Mouse (Mus musculus) kidney, postnatal 10 days (tissue): ENCODE measurements at regions not wholly inside any gene's neighbourhood (a gene's known extent, or its start where the extent isn't known, plus 50 kb on each side); places are given as distances from the start of the nearest gene placed in this dataset.

Experiments used
- DNase-seq: peaks from one replicate; pipeline ENCODE4 v3.0.0; 2021; ENCODE audit warnings: mixed read lengths

DNA sequence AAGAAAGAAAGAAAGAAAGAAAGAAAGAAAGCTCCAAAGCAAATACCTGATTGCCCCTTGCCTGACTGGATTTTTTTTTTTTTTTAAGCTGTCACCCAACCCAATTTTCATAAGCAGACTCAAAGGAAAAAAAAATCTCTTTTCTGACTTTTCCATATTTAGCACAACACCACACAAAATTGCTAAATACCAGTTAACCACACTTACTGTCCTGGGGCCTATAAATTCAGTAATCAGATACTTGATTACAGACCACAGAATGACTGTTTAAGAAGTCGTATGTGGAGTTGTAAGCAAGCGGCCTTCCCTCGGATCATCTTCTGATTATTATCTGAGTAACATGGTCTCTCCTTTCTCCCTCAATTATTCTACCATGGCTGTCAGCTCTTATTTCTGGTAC is 263.3 kb upstream of the Gm15217 start:
- DNase-seq: no peak

DNA sequence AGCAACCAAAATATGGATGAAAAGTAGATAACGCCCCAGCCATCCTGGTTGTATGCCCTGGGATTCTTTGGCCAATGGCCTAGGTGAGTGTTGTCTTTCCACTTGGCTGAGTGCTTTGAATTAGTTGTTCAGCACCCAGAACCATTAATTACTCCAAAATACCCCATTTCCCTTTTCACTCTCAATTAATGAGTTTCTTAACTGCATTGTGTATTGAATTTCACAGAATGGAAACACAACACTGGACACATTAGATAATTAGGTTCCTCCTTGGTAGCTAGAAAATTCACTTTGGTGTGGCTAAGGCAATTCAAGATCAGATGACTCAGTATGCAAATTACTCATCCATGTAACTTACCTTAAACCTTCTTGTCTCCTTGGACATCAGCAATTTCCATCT is 252.7 kb upstream of the Gm15217 start:
- DNase-seq: no peak

DNA sequence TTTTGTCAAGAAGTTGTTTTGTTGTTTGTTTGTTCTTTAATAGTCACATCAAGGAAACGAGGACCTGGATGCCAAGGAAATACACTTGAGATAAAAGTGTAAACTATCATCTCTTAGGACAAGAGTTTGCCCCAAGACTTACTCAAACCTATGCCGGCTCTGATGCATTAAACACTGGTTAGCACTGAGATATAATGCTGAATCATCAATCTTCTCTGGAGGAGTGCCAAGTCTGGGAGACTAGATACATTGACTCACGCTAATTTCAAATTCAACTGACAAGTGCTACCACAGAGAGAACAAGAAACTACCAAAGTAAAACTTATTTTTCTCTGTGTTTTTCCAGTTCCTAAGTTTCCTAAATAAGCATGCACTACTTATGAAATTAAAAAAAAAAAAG is 249.5 kb upstream of the Gm15217 start:
- no peak for DNase-seq

DNA sequence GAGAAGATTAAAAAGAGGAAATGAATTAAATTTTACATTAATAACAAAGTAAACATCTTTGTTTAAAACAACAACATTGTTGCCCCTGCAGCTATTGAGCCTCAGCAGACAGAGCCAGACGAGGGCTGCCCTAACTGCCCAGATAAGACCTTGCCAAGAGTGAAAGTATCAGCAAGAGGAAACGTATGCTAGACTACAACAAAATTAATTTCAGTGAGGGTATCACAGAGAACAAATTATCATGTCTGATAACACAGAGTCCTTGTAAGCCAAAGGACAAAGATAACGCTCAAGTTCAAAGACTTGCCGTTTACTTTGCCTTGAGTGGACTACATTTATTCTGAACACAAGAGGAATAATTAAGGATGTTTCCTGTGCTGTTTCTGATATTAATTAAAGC is 235.0 kb upstream of the Gm15217 start:
- DNase-seq: no peak

DNA sequence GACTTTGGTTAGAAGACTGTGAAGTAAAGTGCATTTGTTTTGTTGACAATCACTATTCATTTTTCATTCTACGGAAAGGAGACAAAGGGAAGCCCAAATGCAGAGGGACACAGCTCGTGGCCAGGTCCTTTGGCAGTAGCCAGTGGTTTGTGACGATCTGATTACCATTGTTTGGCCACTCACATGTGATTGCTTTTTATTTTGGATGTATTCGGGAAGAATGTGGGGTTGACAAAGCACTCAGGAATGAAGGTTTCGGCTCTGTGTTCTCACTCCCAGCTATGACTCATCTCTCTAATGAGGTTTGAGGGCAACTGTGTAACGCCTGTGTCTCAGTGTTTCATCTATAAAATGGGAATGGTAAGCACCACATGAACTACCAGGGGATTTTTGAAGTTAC is 234.5 kb upstream of the Gm15217 start:
- DNase-seq: no peak

DNA sequence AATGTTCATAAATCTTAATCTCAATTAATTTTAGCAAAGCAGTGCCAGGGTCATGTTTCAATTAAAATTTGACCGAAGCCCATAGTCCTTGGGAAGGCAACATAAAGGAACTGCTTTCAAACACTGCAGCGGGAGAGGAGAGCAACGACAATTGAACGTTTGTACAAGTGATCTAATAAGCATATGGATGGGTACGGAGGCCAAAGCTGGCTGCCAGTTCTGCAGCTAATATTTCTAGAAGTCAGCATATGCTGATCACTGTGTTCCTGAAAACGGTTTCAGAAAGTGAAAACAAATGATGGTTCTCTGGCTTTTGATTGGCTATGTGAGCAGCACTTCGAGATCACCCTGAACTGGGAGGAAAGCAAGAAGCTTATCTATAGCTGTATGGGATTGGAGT is 233.6 kb upstream of the Gm15217 start:
- no peak for DNase-seq

DNA sequence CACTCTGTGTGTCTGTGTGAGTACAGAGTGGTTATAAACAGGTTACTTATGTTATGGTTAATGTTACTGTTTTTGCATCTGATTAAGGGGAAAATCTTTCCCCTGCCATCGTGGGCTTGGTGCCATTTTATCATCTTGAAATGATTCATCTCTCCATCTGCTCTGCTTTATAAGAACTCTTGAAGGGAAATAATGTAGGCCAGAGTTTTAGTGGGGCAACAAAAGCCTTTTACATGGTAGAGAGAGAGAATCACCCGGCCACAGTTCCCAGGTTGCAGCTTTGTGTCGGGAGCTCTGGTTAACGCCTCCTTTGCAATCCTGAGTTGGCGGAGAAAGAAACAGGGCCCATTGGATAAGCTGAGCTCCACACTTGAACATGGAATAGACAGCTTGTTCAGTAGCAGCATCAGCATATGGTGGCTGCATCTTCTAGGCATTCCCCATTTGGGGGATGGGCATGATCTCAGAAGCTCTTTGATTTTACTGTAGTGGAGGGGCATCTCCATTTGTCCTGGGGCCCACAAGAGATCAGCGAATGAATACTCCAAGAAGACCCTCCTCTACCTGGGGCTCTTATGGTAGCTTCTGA is 230.0 kb upstream of the Gm15217 start:
- DNase-seq: no peak

DNA sequence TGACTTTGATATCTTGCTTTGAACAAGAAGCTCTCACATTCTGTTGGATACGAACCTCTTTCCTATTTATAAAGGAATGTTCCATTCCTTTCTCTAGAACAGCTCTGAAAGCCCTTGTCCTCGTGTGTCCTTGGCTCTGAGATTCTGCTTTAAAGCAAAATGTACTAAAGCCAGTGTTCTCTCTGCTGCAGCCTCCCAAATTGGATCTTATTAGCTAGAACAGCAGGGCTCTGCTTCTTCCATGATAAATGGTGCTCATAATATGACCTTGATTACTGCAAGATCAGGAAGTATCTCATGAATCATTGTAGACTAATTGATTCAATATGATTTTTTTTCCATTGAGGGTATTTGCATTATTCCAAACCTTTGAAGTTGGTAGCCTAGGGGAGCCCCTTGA is 220.5 kb upstream of the Gm15217 start:
- no peak for DNase-seq

DNA sequence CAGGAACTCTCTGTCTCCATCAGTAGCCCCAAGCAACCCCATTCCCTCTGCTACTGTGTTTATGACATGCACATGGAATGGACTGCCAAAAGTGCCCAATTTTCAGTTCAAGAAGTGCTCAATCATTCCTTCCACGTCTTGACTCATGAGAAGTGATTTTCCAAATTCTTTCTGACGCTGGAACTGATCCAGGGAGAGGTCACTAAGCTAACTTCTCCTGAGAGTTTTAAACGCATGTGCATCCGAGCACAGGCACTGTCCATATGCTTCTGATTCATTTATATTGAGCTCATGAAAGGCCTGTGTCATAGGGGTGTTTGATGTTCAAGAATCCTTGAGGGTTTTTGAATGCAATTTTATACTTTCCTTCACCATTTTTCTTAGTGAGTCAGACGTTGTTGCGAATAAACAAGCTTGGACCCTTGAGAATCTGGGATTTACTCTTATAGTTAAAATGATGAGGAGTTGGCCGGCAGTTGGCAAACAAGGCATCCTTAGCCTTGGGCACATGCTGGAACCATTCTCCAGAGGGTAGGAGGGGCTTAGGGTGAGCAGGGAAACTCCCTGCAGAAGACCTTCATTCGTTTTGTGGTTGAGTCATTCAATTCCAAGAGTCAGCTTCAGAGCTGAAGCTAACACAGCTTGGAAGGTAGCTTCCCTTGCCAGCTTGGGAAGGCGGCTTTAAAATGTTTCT is 206.9 kb upstream of the Gm15217 start:
- DNase-seq: no peak

DNA sequence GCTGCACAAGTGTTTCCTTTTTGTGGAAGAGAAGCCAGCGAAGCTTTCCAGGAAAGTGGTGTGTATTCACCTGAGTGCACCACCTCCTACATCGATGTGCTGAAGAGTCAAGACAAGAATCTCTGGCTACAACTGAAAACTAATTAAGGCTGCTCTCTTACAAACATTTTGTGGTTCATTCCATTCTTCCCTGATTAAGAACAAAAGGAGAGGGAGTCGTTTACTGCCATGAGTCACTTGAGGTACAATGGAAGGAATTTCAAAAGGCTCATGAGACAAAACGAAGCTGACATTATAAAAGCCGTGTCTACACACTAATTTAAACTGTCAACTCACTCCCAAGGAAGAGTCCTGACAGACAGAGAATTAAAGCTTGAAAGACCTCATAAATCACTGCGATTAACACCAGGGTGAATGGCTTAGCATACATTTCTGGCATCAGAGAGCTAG is 206.3 kb upstream of the Gm15217 start:
- DNase-seq: no peak

DNA sequence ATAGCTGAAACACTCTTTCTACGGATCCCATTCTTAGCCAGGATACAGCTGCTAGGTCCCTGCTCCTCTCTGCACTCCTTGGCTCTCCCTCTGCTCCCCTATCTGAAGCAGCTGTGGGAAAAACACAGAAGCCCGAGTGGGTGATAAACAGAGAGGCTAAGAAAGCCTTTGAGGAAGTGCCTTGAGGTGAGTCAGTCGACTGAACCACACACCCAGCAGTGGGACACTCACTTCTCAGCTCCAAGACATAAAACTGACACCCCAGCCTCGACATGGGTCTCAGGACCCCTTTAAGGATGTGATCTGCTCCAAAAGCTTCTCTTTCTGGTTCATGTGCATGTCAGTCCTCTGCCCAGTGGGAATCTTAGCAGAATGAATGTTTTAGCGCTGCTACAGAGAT is 204.8 kb upstream of the Gm15217 start:
- DNase-seq: no peak

DNA sequence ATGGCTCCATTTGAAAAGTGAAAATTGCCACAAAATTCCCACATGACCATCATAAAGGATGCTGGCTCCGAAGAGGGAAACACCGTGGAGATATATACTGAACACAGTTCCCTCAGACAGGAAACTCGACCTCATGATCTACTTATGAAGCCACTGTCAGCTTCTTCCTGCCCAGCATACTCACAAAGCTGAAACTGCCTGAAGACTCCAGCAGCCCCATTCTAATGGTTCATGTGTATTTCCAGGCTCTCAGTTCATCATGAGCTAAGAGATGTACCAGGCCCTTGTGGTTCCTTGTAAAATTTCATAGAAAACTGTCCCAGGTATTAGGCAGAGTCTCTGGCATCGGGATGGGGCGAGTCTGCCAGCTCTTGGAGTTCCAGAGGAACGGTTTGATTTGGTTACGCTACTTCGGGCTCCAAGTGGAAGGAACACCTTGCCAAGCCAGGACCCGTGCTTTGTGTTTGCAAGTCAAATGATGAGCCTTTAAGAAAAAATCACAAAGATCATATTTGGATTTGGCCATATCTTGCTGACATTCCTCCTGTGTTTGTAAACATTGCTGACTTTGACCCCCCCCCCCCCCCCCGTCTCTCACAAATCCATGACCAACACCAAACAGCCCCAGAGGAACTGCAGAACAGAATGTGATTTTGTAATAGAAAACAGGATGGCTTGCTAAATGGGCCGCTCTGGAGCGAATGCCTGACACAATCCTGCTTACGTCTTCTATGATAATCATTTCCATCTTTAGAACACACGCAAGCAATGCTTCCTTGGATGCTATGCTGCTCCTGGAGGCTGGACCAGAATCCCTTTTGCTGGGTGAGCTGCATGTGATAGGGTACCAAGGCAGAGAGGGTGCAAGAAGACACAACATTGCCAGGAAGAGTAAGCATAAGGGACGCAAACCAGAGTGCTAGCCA is 203.7 kb upstream of the Gm15217 start:
- no peak for DNase-seq

DNA sequence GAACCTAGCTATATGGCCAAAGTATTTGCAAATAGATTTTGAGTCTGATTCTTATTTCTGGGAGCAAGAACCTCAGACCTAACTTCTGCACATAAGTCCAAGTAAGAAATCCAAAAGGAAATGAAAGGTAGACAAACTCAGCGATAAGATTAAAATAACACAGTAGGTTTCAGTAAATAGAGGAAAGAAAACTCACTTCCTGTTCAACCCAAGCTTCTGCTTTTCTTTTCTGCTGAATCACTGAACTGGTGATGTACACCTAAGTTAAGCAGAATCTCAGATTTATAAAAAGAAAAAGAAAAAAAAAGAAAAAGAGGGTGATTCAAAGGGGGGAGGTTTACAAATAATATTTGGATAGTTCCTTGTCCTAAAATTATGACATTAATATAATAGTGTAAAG is 200.2 kb upstream of the Gm15217 start:
- no peak for DNase-seq

DNA sequence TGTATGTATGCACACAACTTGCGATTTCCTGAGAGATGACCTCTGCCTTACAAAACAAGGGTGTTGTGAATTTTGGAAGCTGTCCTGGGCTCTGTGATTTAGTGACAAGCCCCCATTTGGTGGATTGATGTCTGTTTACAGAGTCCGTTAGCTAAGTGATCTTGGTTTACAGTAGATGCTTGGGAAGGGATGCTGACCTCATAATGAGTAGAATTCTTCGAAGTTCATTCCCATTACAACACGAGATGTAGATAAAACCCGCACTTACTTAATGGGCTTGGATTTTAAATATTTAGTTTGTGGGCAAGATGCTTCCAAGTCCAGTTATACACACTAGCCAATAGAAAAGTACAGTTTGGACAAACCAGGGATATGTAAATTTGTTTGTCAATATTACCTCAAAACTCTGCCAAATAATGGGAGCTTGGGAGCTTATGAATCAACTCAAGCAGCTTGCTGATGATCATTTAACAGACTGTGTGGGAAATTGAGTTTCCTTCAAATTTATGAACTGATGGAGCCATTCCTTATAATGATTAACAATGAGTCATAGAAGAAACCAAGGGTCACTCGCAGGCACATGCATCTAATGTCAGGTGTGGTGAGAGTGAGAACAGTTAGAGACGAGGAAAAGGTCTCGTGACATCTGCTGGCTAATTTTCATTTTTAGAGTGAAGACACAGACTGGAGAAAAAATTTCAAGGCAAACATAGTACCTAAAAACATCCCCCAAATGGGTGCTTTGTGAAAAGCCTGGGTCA is 187.4 kb upstream of the Gm15217 start:
- no peak for DNase-seq

DNA sequence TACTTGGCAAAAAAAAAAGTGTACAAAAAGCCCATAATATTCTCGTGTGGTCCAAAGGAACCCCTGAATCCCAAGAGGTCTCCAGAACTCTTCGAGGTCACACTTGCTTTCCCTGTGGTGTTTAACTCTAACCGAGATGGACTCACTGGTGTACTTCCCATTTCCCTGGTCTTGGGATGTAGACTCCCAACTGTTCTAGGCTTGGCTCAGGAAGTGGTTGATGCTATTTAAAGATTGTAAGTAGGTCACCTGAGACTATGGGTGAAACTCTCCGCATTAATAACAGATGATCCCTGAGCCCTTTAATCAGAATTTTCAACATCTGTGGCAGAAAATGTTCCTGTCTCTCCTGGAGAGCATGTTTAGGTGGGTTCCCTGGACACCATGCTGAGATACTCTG is 185.6 kb upstream of the Gm15217 start:
- DNase-seq: no peak

DNA sequence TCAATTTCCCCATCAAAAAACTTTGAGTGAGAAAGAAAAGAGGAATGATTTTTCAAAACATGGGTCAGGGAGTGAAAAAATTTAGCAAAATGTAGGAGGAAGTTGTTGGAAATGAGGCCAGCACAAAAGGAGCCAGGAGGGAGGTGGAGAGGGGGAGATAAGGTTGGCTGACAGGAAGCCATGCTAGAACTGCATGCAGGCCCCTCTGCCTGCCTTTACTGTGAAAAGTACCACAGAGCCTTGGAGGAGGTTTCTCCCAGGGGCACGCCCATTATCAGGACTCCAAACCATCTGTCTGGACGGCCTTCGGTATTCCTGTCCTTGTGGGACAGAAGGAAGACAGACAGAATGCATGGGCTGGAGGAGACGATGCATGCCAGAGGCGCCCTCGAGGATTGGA is 183.3 kb upstream of the Gm15217 start:
- DNase-seq: no peak

DNA sequence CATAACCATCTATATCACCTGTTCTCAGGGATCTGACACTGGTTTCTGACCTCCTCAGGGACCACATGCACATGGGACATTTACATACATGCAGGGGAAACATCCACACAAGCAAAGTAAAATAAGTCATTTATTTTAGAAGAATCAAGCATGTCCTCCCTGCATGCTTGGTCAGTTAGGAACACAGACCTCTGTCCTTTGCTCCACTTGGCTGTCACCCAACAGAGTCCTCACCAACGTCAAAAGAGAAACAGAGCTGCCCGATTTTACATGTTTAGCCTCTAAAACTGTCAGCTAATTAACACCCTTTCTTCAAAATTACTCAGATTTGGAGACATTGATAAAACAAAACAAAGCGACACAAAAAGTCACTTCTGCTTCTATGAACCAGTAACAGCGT is 176.4 kb upstream of the Gm15217 start:
- DNase-seq: peak; percentile 69

DNA sequence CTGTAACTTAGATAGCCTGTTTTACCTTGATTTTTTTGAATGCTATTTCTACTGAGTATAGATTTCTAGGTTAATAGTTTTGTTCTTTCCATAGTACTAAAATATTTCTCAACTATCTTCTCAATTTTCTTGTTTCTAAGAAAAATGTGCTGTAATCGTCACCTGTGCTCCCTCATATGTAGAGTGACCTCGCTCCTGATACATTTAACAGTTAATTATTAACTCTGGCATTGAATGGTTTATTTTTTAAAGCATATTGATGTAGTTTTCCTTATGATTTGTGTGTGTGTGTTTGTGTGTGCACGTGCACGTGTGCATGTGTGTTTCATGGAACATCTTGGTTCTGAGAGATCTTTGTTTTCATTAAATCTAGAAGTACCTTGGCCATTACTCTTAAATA is 158.7 kb upstream of the Gm15217 start:
- DNase-seq: no peak

DNA sequence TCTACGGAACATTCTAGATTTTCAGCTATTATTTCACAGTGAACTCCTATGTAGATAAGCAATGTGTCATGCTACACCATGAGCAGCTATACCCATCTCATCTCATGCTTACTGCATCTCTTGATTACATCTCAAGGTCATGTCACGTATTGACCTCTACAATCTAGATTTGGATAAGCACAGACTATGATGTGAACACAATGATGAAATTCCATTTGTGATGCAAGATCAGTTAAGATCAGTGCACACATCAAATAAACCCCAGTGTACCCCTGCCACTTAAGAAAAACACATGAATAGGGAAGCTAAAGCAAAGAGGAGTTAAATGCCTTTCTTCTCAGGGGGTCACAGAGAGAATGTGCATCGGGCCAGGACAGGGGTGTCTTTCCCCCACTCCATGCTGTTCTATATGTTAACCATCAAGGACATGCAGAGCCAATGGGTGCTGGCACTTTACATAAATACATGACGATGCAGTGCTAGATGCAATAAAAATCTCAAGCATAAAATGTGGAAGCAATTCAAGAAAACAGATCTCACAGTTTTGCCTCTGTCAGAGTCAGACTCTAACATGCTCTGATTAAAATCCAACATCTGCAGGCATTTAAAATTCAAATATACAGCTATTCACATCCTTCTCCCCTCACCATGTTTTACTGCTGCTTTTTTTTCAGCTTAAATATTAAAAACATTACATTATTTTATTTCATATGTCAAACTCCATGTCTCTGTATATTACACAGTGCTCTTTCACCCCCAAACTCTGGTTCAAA is 157.1 kb upstream of the Gm15217 start:
- no peak for DNase-seq

DNA sequence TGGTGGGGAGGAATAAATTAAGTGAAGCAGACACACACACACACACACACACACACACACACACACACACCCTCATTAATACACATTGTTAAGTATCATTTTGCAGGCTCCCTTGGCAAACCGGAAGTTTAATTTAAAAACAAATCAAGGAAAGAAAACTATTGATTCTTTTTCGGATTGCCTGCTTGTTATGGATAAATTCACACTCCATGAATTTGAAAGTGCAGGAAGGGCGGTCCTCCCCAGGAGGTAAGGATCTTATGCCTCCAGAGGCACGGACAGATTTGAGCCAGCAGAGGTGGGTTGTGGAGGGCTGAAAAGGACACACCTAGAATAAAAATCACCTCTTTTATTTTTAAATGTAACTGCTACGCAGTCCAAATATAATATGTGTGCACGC is 156.2 kb upstream of the Gm15217 start:
- no peak for DNase-seq

DNA sequence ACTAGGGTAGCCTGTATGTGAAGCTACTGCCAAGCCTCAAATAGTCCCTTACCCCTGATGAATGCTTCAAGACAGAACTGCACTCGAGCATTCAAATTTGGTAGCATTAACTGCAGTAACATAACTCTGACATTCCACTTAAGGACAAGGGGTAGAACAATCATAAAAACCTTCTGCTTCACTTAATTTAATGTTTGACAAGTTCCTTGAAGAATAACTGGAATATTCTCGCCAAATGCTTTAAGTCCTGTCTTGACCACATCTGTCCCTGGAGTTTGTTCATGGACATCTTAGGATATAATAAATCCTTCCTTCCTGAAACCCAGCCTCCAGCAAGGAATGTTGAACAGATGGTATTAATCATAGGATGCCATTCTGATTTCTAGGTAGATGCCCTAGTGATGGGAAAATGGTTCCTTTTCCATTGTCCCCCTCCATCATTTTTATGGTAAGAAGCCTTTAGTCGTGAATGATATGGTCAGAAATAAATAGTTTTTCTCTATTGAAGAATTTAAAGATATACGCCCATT is 154.7 kb upstream of the Gm15217 start:
- DNase-seq: no peak
